Mouse (Mus musculus) cerebellum, adult 2 months (tissue): ENCODE results near the gene Dnajc3. TPM values are rescaled to one million over a fixed set of nuclear protein-coding genes. Genes with fewer than 3 reads are reported as not detected.

ENCODE experiments used
- DNase-seq, 2 experiments: peaks; one replicate each; pipeline ENCODE4 v3.0.0; 2021
- H3K27ac ChIP-seq: fragments of 200-500 bp; 2 replicates; pipeline ENCODE4 v1.5.1; 2012; ENCODE audit warnings: low read length, control low read depth, inconsistent platforms; ENCODE audit not compliant: insufficient read depth
- H3K27me3 ChIP-seq: fragments of 200-500 bp; 2 replicates; pipeline ENCODE4 v1.6.1; 2012; ENCODE audit warnings: inconsistent platforms, mild to moderate bottlenecking, low read length, moderate library complexity; ENCODE audit not compliant: control insufficient read depth, insufficient read depth
- H3K4me1 ChIP-seq: fragments of 200-500 bp; 2 replicates; pipeline ENCODE4 v1.6.1; 2011; ENCODE audit warnings: low read length; ENCODE audit not compliant: control insufficient read depth, insufficient read depth
- H3K4me3 ChIP-seq: fragments of 200-500 bp; replicated peaks from 2 replicates; pipeline ENCODE3; 2011; ENCODE audit warnings: mild to moderate bottlenecking, low read depth, low read length, control low read depth; ENCODE audit not compliant: insufficient read depth
- CTCF ChIP-seq: fragments of 200-500 bp; IDR thresholded peaks from 2 replicates; pipeline ENCODE4 v1.5.1; 2011; ENCODE audit warnings: low read depth, mild to moderate bottlenecking, control low read depth, low read length, moderate library complexity, borderline replicate concordance; ENCODE audit not compliant: insufficient read depth
- POLR2A ChIP-seq: fragments of 200-500 bp; IDR thresholded peaks from 2 replicates; pipeline ENCODE4 v1.6.1; 2011; ENCODE audit warnings: low read length, control low read depth, borderline replicate concordance; ENCODE audit not compliant: insufficient read depth
- WGBS: fragments of 180-500 bp; shearing (Covaris S2); methylation state at CpG from one replicate; pipeline ENCODE4 v1.1.7; 2018; 5-methylcytosine and 5-hydroxymethylcytosine counted together
- polyA plus RNA-seq: library from polyadenylated mRNA; depleted of rRNA; stranded (reverse); fragments of >200 nt; gene quantifications from 2 replicates; pipeline ENCODE4 v1.2.3, GENCODE M21; 2012

Dnajc3 gene
- polyA plus RNA-seq, 1 experiment = 25.9 TPM

GRCm38 (mm10) chr14:119006441-119007102 lies 68.8 kb downstream of the Dnajc3 start:
- under 1% methylated on average over 49 of the region's 49 CpGs for WGBS
- peak overlapping the region; percentile 20 for H3K27ac ChIP-seq
- H3K27me3 ChIP-seq = no peaks in the 10 kb centered on the region
- DNase-seq = peak; percentile 58
- peak; percentile 80; the same call in 1 of the 2 replicates for TF ChIP-seq POLR2A
- TF ChIP-seq CTCF = no peak
- H3K4me1 ChIP-seq = no peaks in the 10 kb centered on the region
- peak overlapping the region; percentile 65 for H3K4me3 ChIP-seq

- Histone ChIP-seq H3K4me1 (no peaks in the 10 kb centered on the region), H3K27ac (no peak overlapping the region; the same call in 1 of the 2 replicates), H3K27me3 (no peaks in the 10 kb centered on the region), H3K4me3 (peak overlapping the region; percentile 65)
- peak; percentile 99 to 100 for DNase-seq
- WGBS = 1% methylated on average over 13 of the region's 13 CpGs
- TF ChIP-seq CTCF = no peak
- peak; percentile 79; the same call in 1 of the 2 replicates for TF ChIP-seq POLR2A
Measured at GRCm38 (mm10) chr14:119007103-119007951, 69.6 kb downstream of the Dnajc3 start.

DNA sequence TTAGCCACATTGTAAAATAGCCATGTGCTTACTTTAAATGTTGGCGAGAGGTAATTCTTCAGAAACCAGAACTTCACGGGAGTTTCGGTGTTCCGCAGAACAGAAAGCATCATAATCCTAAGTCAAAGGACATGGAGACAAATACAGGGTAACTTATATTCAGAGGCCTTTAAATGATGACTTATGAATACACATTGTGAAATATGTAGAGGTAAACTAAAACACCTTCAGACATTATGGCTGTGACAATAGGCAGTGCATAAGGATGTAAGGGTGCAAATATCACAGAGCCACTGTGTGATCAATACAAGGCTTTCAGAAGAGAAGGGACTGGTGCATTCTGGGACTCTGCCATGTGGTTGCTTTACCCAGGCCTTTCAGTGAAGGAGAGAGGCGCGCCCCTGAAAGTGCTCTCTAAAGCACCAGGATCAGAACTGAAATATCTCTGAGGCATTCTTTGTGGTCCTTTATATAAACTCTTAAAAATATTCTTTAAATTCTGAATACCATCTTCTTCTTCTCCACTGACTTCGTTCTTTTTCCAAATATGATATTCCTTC lies 70.3 kb downstream of the Dnajc3 start:
- TF ChIP-seq CTCF = no peak
- TF ChIP-seq POLR2A = no peak
- no peaks in the 10 kb centered on the region for H3K4me1 ChIP-seq
- 46% methylated on average over 7 of the region's 7 CpGs for WGBS
- no peak overlapping the region for H3K27ac ChIP-seq
- no peaks in the 10 kb centered on the region for H3K27me3 ChIP-seq
- peak overlapping the region; percentile 12 for H3K4me3 ChIP-seq
- DNase-seq = no peak

DNA sequence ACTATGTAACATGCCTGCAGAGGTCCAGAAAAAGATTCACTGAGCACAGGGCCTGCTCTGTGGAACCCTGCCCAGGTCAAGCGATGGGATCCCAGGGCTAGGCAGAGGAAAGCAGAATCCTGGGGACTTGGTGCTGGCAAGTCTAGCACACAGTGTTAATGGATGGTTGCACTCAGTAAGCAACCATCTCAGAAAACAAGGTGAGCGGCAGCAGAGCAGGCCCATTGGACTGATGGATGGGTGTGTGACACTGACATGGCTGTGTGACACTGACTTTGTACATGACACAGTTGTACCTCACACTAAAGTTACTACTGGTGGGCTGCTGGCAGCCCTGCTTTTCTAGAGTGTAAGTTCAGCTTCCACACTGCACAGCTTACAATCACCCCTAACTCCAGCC lies 71.8 kb downstream of the Dnajc3 start:
- Histone ChIP-seq H3K27me3 (no peaks in the 10 kb centered on the region), H3K4me1 (no peaks in the 10 kb centered on the region), H3K4me3 (no peak overlapping the region), H3K27ac (no peak overlapping the region)
- WGBS = 92% methylated on average over 2 of the region's 2 CpGs
- TF ChIP-seq POLR2A (no peak), CTCF (no peak)
- DNase-seq = no peak

GRCm38 (mm10) chr14:119012607-119013431 lies 75.0 kb downstream of the Dnajc3 start:
- Histone ChIP-seq H3K4me3 (peak overlapping the region; percentile 35), H3K27me3 (no peaks in the 10 kb centered on the region), H3K27ac (peak overlapping the region; percentile 14; the same call in 1 of the 2 replicates), H3K4me1 (no peaks in the 10 kb centered on the region)
- 67% methylated on average over 23 of the region's 23 CpGs for WGBS
- peak; percentile 47; the same call in 1 of the 2 replicates for TF ChIP-seq POLR2A
- no peak for TF ChIP-seq CTCF
- DNase-seq = peak; percentile 82 to 85

DNA sequence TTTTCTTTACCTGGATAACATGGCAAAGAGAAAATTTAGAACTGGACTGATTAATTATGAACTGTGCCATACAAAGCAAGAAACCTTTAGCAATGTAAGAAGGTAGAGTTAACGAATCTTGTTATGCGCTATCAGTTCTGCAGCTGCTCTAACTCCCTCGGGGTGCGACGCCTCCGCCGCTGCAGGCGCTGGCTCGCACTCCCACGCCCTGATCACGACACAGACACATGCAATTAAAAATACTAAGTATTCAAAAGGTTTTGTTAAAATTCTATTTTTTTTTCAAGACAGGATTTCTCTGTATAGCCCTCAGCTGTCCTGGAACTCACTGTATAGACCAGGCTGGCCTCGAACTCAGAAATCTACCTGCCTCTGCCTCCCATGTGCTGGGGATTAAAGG lies 75.8 kb downstream of the Dnajc3 start:
- Histone ChIP-seq H3K4me3 (peak overlapping the region; percentile 8), H3K4me1 (no peaks in the 10 kb centered on the region), H3K27ac (no peak overlapping the region), H3K27me3 (no peaks in the 10 kb centered on the region)
- DNase-seq = peak in 1 of 2 experiments; percentile 14
- WGBS = 77% methylated on average over 12 of the region's 12 CpGs
- no peak for TF ChIP-seq CTCF
- no peak for TF ChIP-seq POLR2A

DNA sequence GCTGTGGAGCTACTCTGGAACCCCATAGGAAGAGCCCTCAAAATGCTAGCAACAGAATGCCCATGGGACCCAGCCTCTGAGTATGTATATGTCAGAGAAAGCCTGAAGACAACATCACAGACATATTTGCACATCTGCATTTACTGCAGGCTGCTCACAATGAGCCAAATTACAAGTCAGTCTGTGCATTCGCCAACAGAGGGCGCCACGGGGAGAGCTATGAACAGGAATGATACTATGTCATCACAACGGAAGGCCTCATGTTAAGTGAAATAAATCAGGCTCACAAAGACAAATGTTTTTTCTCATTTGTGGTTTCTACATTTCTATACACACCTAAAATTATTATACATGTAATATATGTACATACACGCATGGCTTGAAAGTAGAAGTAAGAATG lies 88.1 kb downstream of the Dnajc3 start:
- no peak overlapping the region for H3K4me3 ChIP-seq
- TF ChIP-seq POLR2A = no peak
- peak; percentile 27; the same call in 1 of the 2 replicates for TF ChIP-seq CTCF
- H3K27ac ChIP-seq = no peak overlapping the region
- H3K27me3 ChIP-seq = no peaks in the 10 kb centered on the region
- WGBS = 74% methylated on average over 5 of the region's 5 CpGs
- no peak for DNase-seq
- no peaks in the 10 kb centered on the region for H3K4me1 ChIP-seq
